Mouse (Mus musculus) cortical plate, adult 2 months (tissue): ENCODE measurements at regions not wholly inside any gene's neighbourhood (a gene's known extent, or its start where the extent isn't known, plus 50 kb on each side); places are given as distances from the start of the nearest gene placed in this dataset.

Source experiments
- CTCF ChIP-seq: fragments of 200-500 bp; IDR thresholded peaks from 2 replicates; pipeline ENCODE4 v1.5.1; 2011; ENCODE audit warnings: mild to moderate bottlenecking, control low read depth, low read length; ENCODE audit not compliant: insufficient read depth; ENCODE audit errors: extremely low read depth
- POLR2A ChIP-seq: fragments of 200-500 bp; IDR thresholded peaks from 2 replicates; pipeline ENCODE4 v1.6.1; 2011; ENCODE audit warnings: mild to moderate bottlenecking, low read length, control low read depth; ENCODE audit not compliant: insufficient read depth; ENCODE audit errors: extremely low read depth

GRCm38 (mm10) chr12:51089324-51089723 lies 258.5 kb upstream of the G2e3 start:
- TF ChIP-seq CTCF, result no peak
- no peak for TF ChIP-seq POLR2A
